Mouse (Mus musculus) brain, embryonic 14.5 days (tissue): Measurements from ENCODE around the gene Taar6.

Experiments used
- CTCF ChIP-seq: fragments of 200-500 bp; IDR thresholded peaks from 2 replicates; pipeline ENCODE4 v1.5.1; 2012; ENCODE audit warnings: inconsistent platforms, mild to moderate bottlenecking, moderate library complexity, borderline replicate concordance; ENCODE audit not compliant: insufficient read depth, insufficient read length; ENCODE audit errors: extremely low read depth
- POLR2A ChIP-seq: fragments of 200-500 bp; IDR thresholded peaks from 2 replicates; pipeline ENCODE4 v1.6.1; 2012; ENCODE audit warnings: mild to moderate bottlenecking, inconsistent platforms, borderline replicate concordance; ENCODE audit not compliant: poor library complexity, insufficient read depth, insufficient read length, severe bottlenecking; ENCODE audit errors: extremely low read depth

- TF ChIP-seq CTCF = no peak
- TF ChIP-seq POLR2A = no peak
Observed at GRCm38 (mm10) chr10:24007034-24007433, 21.6 kb upstream of the Taar6 start.
